Mouse (Mus musculus) liver, postnatal 0 days (tissue): ENCODE data around the gene Grk3. TPM values are rescaled to one million over a fixed set of nuclear protein-coding genes. Genes with fewer than 3 reads are reported as not detected.
A peak's percentile ranks its signal among the peaks of the same experiment; 100 is the strongest.

Experiments
- ATAC-seq: fragments of 200-750 bp; cut with Nextera tagmentation; 2 replicates; pipeline ENCODE4 v1.8.0; 2017; ENCODE audit warnings: mild to moderate bottlenecking, moderate library complexity
- DNase-seq: peaks from one replicate; pipeline ENCODE4 v3.0.0-alpha.2; 2016
- H3K27ac ChIP-seq: fragments of 300-500 bp; sonication (generic); 2 replicates; pipeline ENCODE4 v1.5.1; 2014; ENCODE audit warnings: antibody characterized with exemption, moderate library complexity, mild to moderate bottlenecking, low read depth
- H3K27me3 ChIP-seq: fragments of 300-500 bp; sonication (generic); 2 replicates; pipeline ENCODE4 v1.6.1; 2014; ENCODE audit warnings: low read length, control low read depth, mixed read lengths; ENCODE audit not compliant: insufficient read depth
- H3K36me3 ChIP-seq: fragments of 300-500 bp; sonication (generic); replicated peaks from 2 replicates; pipeline ENCODE4 v1.6.1; 2014; ENCODE audit warnings: mild to moderate bottlenecking, control low read depth, low read length, moderate library complexity, mixed read lengths; ENCODE audit not compliant: insufficient read depth
- H3K4me1 ChIP-seq: fragments of 300-500 bp; sonication (generic); 2 replicates; pipeline ENCODE4 v1.6.1; 2014; ENCODE audit warnings: antibody characterized with exemption, mild to moderate bottlenecking, control low read depth; ENCODE audit not compliant: insufficient read depth
- H3K4me2 ChIP-seq: fragments of 300-500 bp; sonication (generic); 2 replicates; pipeline ENCODE4 v1.6.1; 2014; ENCODE audit warnings: low read depth, mild to moderate bottlenecking, low read length, moderate library complexity, mixed read lengths
- H3K4me3 ChIP-seq: fragments of 300-500 bp; sonication (generic); 2 replicates; pipeline ENCODE4 v1.5.1; 2014; ENCODE audit warnings: low read depth, low read length
- H3K9ac ChIP-seq: fragments of 300-500 bp; sonication (generic); replicated peaks from 2 replicates; pipeline ENCODE4 v1.6.1; 2014; ENCODE audit warnings: mild to moderate bottlenecking, moderate library complexity
- H3K9me3 ChIP-seq: fragments of 300-500 bp; sonication (generic); 2 replicates; pipeline ENCODE4 v1.6.1; 2016; ENCODE audit warnings: mild to moderate bottlenecking, control low read depth, low read length, mixed read lengths
- CTCF ChIP-seq: sonication (generic); IDR thresholded peaks from 2 replicates; pipeline ENCODE4 v1.5.1; 2016; ENCODE audit warnings: antibody characterized with exemption, low read depth
- EP300 ChIP-seq: IDR thresholded peaks from 2 replicates; pipeline ENCODE4 v1.6.1; 2016; ENCODE audit warnings: antibody characterized with exemption, low read depth, mild to moderate bottlenecking
- WGBS: fragments of 180-500 bp; shearing (Covaris S2); extraction: QIAGEN DNeasy Blood & Tissue Kit; methylation state at CpG from one replicate; pipeline ENCODE4 v1.1.7; 2014; ENCODE audit not compliant: insufficient replicate concordance; 5-methylcytosine and 5-hydroxymethylcytosine counted together
- polyA plus RNA-seq: library from polyadenylated mRNA; unstranded; fragments of >200 nt; fragmentation: Nextera tagmentation; extraction: Ambion mirVana; gene quantifications from 2 replicates; pipeline ENCODE4 v1.2.1, GENCODE M21; 2015

The Grk3 gene
- polyA plus RNA-seq, 1 experiment from 2014 or later = 2.1 TPM

- DNase-seq (no peak), ATAC-seq (peak; percentile 51; the same call in 1 of the 2 replicates)
- Histone ChIP-seq H3K4me2 (peak overlapping the region; percentile 16; the same call in 1 of the 2 replicates), H3K4me1 (peaks cover 23% of the 10 kb centered on the region), H3K9me3 (no peaks in the 10 kb centered on the region), H3K27me3 (no peaks in the 10 kb centered on the region), H3K4me3 (no peak overlapping the region), H3K36me3 (0 out of 2 replicates have a peak, but pooled peaks cover 4% of the 10 kb centered on the region), H3K9ac (no peak overlapping the region), H3K27ac (peak overlapping the region; percentile 57)
- no peak for TF ChIP-seq EP300
- TF ChIP-seq CTCF = no peak
- whole genome bisulfite sequencing = 60% methylated on average over 12 of the region's 12 CpGs
Measured at GRCm38 (mm10) chr5:112956841-112957240, 58.8 kb downstream of the Grk3 start.

DNA sequence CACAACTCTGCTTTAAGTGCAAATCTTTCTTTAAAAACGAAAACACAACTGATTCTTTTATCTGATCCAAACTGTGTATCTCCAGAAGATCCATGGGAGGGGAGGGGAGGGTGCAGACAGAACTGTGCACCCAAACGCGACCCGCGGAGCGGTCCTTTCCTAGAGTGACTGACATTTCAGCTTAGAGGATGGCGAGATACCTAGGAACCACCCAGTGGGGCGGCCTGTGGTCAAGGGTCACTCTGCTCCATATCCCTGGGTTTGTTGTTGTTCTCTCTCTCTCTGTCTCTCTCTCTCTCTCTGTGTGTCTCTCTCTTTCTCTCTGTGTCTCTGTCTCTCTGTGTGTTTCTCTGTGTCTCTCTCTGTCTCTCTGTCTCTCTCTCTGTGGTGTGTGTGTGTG lies 59.2 kb downstream of the Grk3 start:
- ATAC-seq = peak; percentile 62; the same call in 1 of the 2 replicates

GRCm38 (mm10) chr5:112950847-112951246 lies 64.7 kb downstream of the Grk3 start:
- 0 out of 2 replicates have a peak, but pooled peaks cover 4% of the 10 kb centered on the region for H3K36me3 ChIP-seq
- H3K4me2 ChIP-seq = no peak overlapping the region
- 64% methylated on average over 3 of the region's 3 CpGs for WGBS
- H3K27ac ChIP-seq = no peak overlapping the region
- TF ChIP-seq EP300 (no peak), CTCF (no peak)
- DNase-seq = no peak
- H3K9me3 ChIP-seq = no peaks in the 10 kb centered on the region
- H3K27me3 ChIP-seq = no peaks in the 10 kb centered on the region
- no peak for ATAC-seq
- H3K4me1 ChIP-seq = no peaks in the 10 kb centered on the region
- no peak overlapping the region for H3K9ac ChIP-seq
- no peak overlapping the region for H3K4me3 ChIP-seq

More for the DNA sequence above, 59.2 kb downstream of the Grk3 start:
- H3K4me1 ChIP-seq = peaks cover 23% of the 10 kb centered on the region
- 0 out of 2 replicates have a peak, but pooled peaks cover 4% of the 10 kb centered on the region for H3K36me3 ChIP-seq
- no peaks in the 10 kb centered on the region for H3K9me3 ChIP-seq
- WGBS = 49% methylated on average over 8 of the region's 8 CpGs
- no peak overlapping the region for H3K9ac ChIP-seq
- no peak for DNase-seq
- TF ChIP-seq CTCF (no peak), EP300 (no peak)
- no peaks in the 10 kb centered on the region for H3K27me3 ChIP-seq
- peak overlapping the region; percentile 16; the same call in 1 of the 2 replicates for H3K4me2 ChIP-seq
- peak overlapping the region; percentile 57 for H3K27ac ChIP-seq
- no peak overlapping the region for H3K4me3 ChIP-seq

- Histone ChIP-seq H3K27me3 (no peaks in the 10 kb centered on the region), H3K36me3 (peaks cover 12% of the 10 kb centered on the region; the same call in 1 of the 2 replicates), H3K9ac (no peak overlapping the region), H3K4me3 (no peak overlapping the region), H3K4me1 (no peaks in the 10 kb centered on the region), H3K4me2 (no peak overlapping the region), H3K9me3 (no peaks in the 10 kb centered on the region), H3K27ac (no peak overlapping the region)
- TF ChIP-seq EP300 (no peak), CTCF (no peak)
- WGBS = 77% methylated on average over 7 of the region's 7 CpGs
- ATAC-seq (no peak), DNase-seq (no peak)
Measured at GRCm38 (mm10) chr5:112945925-112946324, 69.7 kb downstream of the Grk3 start.

DNA sequence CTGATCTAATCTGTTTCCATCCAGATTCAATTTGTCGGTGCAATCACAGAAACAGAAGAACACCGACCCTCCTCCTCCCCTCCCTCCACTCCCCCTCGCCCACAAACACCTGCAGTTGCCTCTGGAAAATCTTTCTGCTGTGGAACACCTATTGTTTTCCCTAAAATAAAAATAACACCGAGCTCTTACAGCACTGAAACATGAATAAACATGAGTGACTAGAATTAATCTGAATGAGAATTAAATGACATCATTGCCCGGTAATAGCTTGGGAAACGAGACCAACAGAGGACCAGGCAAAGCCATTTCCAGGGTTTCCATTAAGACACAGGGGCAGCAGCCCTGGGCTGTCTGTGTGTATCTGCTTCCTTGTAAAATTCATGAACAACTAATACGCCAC lies 73.3 kb downstream of the Grk3 start:
- DNase-seq (no peak), ATAC-seq (no peak)
- Histone ChIP-seq H3K9me3 (no peaks in the 10 kb centered on the region), H3K4me3 (no peak overlapping the region), H3K4me1 (no peaks in the 10 kb centered on the region), H3K9ac (no peak overlapping the region), H3K27me3 (no peaks in the 10 kb centered on the region), H3K4me2 (no peak overlapping the region), H3K36me3 (peaks cover 15% of the 10 kb centered on the region; the same call in 1 of the 2 replicates), H3K27ac (no peak overlapping the region)
- TF ChIP-seq EP300 = no peak
- no peak for TF ChIP-seq CTCF
- WGBS = 70% methylated on average over 7 of the region's 7 CpGs

- Histone ChIP-seq H3K9ac (no peak overlapping the region), H3K4me1 (no peaks in the 10 kb centered on the region), H3K4me2 (no peak overlapping the region), H3K4me3 (no peak overlapping the region), H3K9me3 (no peaks in the 10 kb centered on the region), H3K27me3 (no peaks in the 10 kb centered on the region), H3K36me3 (peaks cover 16% of the 10 kb centered on the region; the same call in 1 of the 2 replicates), H3K27ac (no peak overlapping the region)
- ATAC-seq (no peak), DNase-seq (no peak)
- TF ChIP-seq EP300 (no peak), CTCF (no peak)
- 85% methylated on average over 12 of the region's 12 CpGs for WGBS
Measured at GRCm38 (mm10) chr5:112941001-112941400, 74.6 kb downstream of the Grk3 start.
